Mouse (Mus musculus) layer of hippocampus, postnatal 36 days (tissue): ENCODE data around the gene Slc24a3. TPM values are rescaled to one million over a fixed set of nuclear protein-coding genes. Genes with fewer than 3 reads are reported as not detected.

Experiments
- DNase-seq, 2 experiments: peaks; one replicate each; pipeline ENCODE4 v3.0.0; 2022
- total RNA-seq, 2 experiments: library from RNA; stranded (reverse); gene quantifications; 2 replicates each; pipeline ENCODE4 v1.2.3; 2021

Gene Slc24a3
- total RNA-seq, 2 experiments from 2014 or later = 182 to 185 TPM

- DNase-seq = no peak
Observed at GRCm38 (mm10) chr2:145640255-145640984, 472.9 kb downstream of the Slc24a3 start.

- no peak for DNase-seq
Observed at GRCm38 (mm10) chr2:145655373-145655960, 487.9 kb downstream of the Slc24a3 start.

GRCm38 (mm10) chr2:145656121-145656520 is 488.6 kb downstream of the Slc24a3 start:
- no peak for DNase-seq

- DNase-seq = no peak
Observed at GRCm38 (mm10) chr2:145656716-145657115, 489.2 kb downstream of the Slc24a3 start.

GRCm38 (mm10) chr2:145661242-145661641 is 493.7 kb downstream of the Slc24a3 start:
- no peak for DNase-seq

GRCm38 (mm10) chr2:145663899-145664298 is 496.3 kb downstream of the Slc24a3 start:
- DNase-seq = no peak

GRCm38 (mm10) chr2:145664311-145664710 is 496.8 kb downstream of the Slc24a3 start:
- no peak for DNase-seq

- no peak for DNase-seq
Observed at GRCm38 (mm10) chr2:145668135-145668534, 500.6 kb downstream of the Slc24a3 start.

- DNase-seq = no peak
Observed at GRCm38 (mm10) chr2:145670131-145670530, 502.6 kb downstream of the Slc24a3 start.

- no peak for DNase-seq
Observed at GRCm38 (mm10) chr2:145674496-145675141, 507.1 kb downstream of the Slc24a3 start.

GRCm38 (mm10) chr2:145675142-145675755 is 507.7 kb downstream of the Slc24a3 start, which contains the start of gene Rin2:
Gene Rin2 (plus strand): TSS chr2:145675215.
- peak; percentile 23 to 36 for DNase-seq

- DNase-seq = no peak
Observed at GRCm38 (mm10) chr2:145675756-145676543, 508.4 kb downstream of the Slc24a3 start.

- no peak for DNase-seq
Observed at GRCm38 (mm10) chr2:145676544-145676925, 509.0 kb downstream of the Slc24a3 start.

- no peak for DNase-seq
Observed at GRCm38 (mm10) chr2:145676936-145677335, 509.4 kb downstream of the Slc24a3 start.

GRCm38 (mm10) chr2:145680141-145680540 is 512.6 kb downstream of the Slc24a3 start:
- DNase-seq = no peak

- DNase-seq = no peak
Observed at GRCm38 (mm10) chr2:145680762-145681161, 513.2 kb downstream of the Slc24a3 start.

- no peak for DNase-seq
Observed at GRCm38 (mm10) chr2:145681626-145682025, 514.1 kb downstream of the Slc24a3 start.

GRCm38 (mm10) chr2:145682924-145683323 is 515.4 kb downstream of the Slc24a3 start:
- DNase-seq = no peak

GRCm38 (mm10) chr2:145683536-145683935 is 516.0 kb downstream of the Slc24a3 start:
- DNase-seq = no peak

GRCm38 (mm10) chr2:145684151-145684550 is 516.6 kb downstream of the Slc24a3 start:
- peak; percentile 15 to 18 for DNase-seq

- no peak for DNase-seq
Observed at GRCm38 (mm10) chr2:145684891-145685290, 517.3 kb downstream of the Slc24a3 start.

GRCm38 (mm10) chr2:145686017-145686416 is 518.5 kb downstream of the Slc24a3 start:
- DNase-seq = no peak
